Mouse (Mus musculus) kidney, adult 2 months (tissue): ENCODE results near the gene Pth2. TPM values are rescaled to one million over a fixed set of nuclear protein-coding genes. Genes with fewer than 3 reads are reported as not detected.

Experiments
- DNase-seq: peaks from one replicate; pipeline ENCODE4 v3.0.0; 2021
- H3K27ac ChIP-seq: fragments of 200-500 bp; 2 replicates; pipeline ENCODE4 v1.5.1; 2012; ENCODE audit warnings: low read depth, low read length, control low read depth, inconsistent platforms; ENCODE audit not compliant: insufficient read depth
- H3K27me3 ChIP-seq: fragments of 200-500 bp; replicated peaks from 2 replicates; pipeline ENCODE4 v1.6.1; 2012; ENCODE audit warnings: mild to moderate bottlenecking, moderate library complexity, low read length, inconsistent platforms; ENCODE audit not compliant: control insufficient read depth, insufficient read depth
- H3K36me3 ChIP-seq: fragments of 200-500 bp; 2 replicates; pipeline ENCODE4 v1.6.1; 2012; ENCODE audit warnings: mild to moderate bottlenecking, moderate library complexity, low read length, inconsistent platforms; ENCODE audit not compliant: control insufficient read depth, insufficient read depth
- H3K4me1 ChIP-seq: fragments of 200-500 bp; 2 replicates; pipeline ENCODE4 v1.6.1; 2011; ENCODE audit warnings: low read length; ENCODE audit not compliant: control insufficient read depth, insufficient read depth
- H3K4me3 ChIP-seq: fragments of 200-500 bp; 2 replicates; pipeline ENCODE4 v1.5.1; 2011; ENCODE audit warnings: mild to moderate bottlenecking, low read depth, low read length, control low read depth; ENCODE audit not compliant: insufficient read depth
- CTCF ChIP-seq: fragments of 200-500 bp; conservative IDR thresholded peaks from 2 replicates; pipeline ENCODE4 v1.5.1; 2011; ENCODE audit warnings: low read depth, mild to moderate bottlenecking, control low read depth, low read length, moderate library complexity, mixed read lengths; ENCODE audit not compliant: insufficient read depth, insufficient read length
- POLR2A ChIP-seq: fragments of 200-500 bp; IDR thresholded peaks from one replicate; pipeline ENCODE4 v1.6.1; 2011; ENCODE audit warnings: low read depth, low read length, control low read depth
- WGBS: fragments of 180-500 bp; shearing (Covaris S2); methylation state at CpG from one replicate; pipeline ENCODE4 v1.1.7; 2018; 5-methylcytosine and 5-hydroxymethylcytosine counted together
- polyA plus RNA-seq: library from polyadenylated mRNA; depleted of rRNA; stranded (reverse); fragments of >200 nt; gene quantifications from 2 replicates; pipeline ENCODE4 v1.2.3, GENCODE M21; 2012; rRNA removed

The Pth2 gene
- not detected in 2 replicates for polyA plus RNA-seq

GRCm38 (mm10) chr7:45180896-45181477, at the start of gene Pth2:
TSS of gene Pth2 (plus strand) at chr7:45180995.
- no peaks in the 10 kb centered on the region for H3K36me3 ChIP-seq
- H3K4me1 ChIP-seq = no peaks in the 10 kb centered on the region
- WGBS = 18% methylated on average over 20 of the region's 20 CpGs
- TF ChIP-seq POLR2A (no peak), CTCF (no peak)
- DNase-seq = no peak
- H3K27ac ChIP-seq = no peak within 1 kb of the TSS
- no peak within 1 kb of the TSS for H3K4me3 ChIP-seq
- peaks cover 5% of the 10 kb centered on the region for H3K27me3 ChIP-seq

DNA sequence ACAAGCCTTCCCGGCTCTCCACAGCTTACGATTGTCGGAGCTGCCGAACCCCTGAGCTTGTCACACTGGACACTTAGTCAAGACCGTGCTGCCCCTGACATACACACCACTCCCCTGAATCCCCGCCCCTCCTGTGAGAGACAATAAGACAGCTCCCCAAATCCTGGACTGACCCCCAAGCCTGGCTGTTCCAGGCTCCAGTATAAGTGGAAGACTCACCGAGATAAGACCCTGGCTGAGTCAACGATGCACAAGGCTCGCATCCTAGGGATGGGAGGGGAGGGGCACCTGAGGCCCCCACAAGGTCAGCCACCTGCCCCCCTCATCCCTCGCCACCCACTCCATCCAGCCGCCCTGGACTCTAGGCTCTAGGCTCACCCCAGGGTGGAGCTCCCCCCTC, 48.9 kb upstream of the Pth2 start:
- peaks cover 10% of the 10 kb centered on the region; the same call in 1 of the 2 replicates for H3K4me1 ChIP-seq
- TF ChIP-seq POLR2A (no peak), CTCF (no peak)
- no peak overlapping the region for H3K27ac ChIP-seq
- H3K4me3 ChIP-seq = no peak overlapping the region
- DNase-seq = no peak
- WGBS = 93% methylated on average over 11 of the region's 11 CpGs
- no peaks in the 10 kb centered on the region for H3K27me3 ChIP-seq
- H3K36me3 ChIP-seq = peaks cover 3% of the 10 kb centered on the region; the same call in 1 of the 2 replicates

GRCm38 (mm10) chr7:45133446-45134159, 47.2 kb upstream of the Pth2 start:
- H3K36me3 ChIP-seq = no peaks in the 10 kb centered on the region
- no peak overlapping the region for H3K27ac ChIP-seq
- H3K27me3 ChIP-seq = no peaks in the 10 kb centered on the region
- WGBS = 86% methylated on average over 8 of the region's 8 CpGs
- no peak for TF ChIP-seq POLR2A
- peak; percentile 33; the same call in 1 of the 2 replicates for TF ChIP-seq CTCF
- H3K4me1 ChIP-seq = peaks cover 5% of the 10 kb centered on the region; the same call in 1 of the 2 replicates
- DNase-seq = no peak
- no peak overlapping the region for H3K4me3 ChIP-seq

DNA sequence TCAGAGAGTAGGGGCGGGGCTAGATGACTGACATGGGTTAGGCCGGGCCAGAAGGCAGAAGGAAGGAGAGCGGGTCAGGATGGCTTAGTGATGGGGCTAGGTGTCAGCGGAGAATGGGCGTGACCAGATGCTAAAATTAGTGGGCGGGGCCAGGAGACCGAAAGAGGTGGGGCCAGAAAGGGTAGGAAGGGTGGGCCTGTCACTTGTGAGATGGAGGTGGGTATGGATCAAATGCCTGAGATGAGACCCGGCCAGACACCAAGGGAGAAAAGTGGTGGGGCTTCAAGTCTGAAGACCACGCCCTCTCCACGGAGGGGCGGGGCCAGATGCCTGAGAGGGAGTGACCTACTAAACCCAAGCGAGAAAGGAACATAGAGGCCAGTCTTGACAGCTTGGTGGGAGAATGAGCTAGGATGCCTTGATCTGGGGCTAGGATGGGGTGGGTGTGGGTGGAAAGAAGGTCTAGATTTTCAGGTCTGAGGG, 46.2 kb upstream of the Pth2 start:
- Histone ChIP-seq H3K36me3 (no peaks in the 10 kb centered on the region), H3K4me1 (peaks cover 2% of the 10 kb centered on the region; the same call in 1 of the 2 replicates), H3K27ac (no peak overlapping the region), H3K4me3 (no peak overlapping the region), H3K27me3 (no peaks in the 10 kb centered on the region)
- 22% methylated on average over 12 of the region's 12 CpGs for WGBS
- DNase-seq = no peak
- TF ChIP-seq CTCF (no peak), POLR2A (no peak)

GRCm38 (mm10) chr7:45135370-45135769, 45.4 kb upstream of the Pth2 start:
- Histone ChIP-seq H3K36me3 (no peaks in the 10 kb centered on the region), H3K4me3 (peak overlapping the region; percentile 53), H3K27ac (no peak overlapping the region), H3K27me3 (no peaks in the 10 kb centered on the region), H3K4me1 (no peaks in the 10 kb centered on the region)
- no peak for TF ChIP-seq CTCF
- TF ChIP-seq POLR2A = no peak
- WGBS = 88% methylated on average over 3 of the region's 3 CpGs
- no peak for DNase-seq

DNA sequence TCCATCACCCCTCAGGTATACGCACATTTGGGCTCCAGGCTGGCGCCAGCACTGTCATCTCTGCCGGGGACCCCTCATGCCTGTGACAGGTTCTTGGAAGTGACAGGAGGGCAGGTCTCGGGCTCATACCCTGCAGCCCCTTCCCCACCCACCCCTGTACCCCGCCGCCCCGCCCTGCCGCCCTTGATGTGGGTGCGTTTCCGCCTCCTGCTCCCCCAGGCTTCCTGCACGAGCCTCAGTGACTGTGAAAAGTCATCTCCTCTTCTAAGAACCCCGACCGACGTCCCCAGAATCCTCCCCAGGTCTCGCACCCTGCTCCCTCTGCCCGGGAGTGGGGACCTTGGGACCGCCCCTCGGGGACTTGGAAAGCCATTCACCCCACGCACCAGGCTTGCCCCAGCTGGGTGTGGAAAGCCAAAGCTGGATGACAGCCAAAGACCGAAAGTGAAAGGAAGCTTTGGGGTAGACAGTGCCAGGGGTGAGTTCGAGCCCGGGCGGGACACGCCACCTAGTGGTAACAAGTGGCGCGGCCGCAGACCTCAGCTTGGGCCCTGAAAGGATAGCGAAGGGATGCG, 44.7 kb upstream of the Pth2 start, which contains the start of the genes Gm45713 and Flt3l:
Gm45713 (minus strand) TSS at position 239 of the 575 bp plus-strand sequence.
Flt3l (minus strand) TSS at position 440 of the 575 bp plus-strand sequence.
- DNase-seq = peak; percentile 96
- peak within 1 kb of the TSS; percentile 10; the same call in 1 of the 2 replicates for H3K27ac ChIP-seq
- peak; percentile 95 for TF ChIP-seq CTCF
- no peak for TF ChIP-seq POLR2A
- no peaks in the 10 kb centered on the region for H3K4me1 ChIP-seq
- no peaks in the 10 kb centered on the region for H3K36me3 ChIP-seq
- under 1% methylated on average over 29 of the region's 29 CpGs for WGBS
- no peaks in the 10 kb centered on the region for H3K27me3 ChIP-seq
- H3K4me3 ChIP-seq = peak within 1 kb of the TSS; percentile 53
